Mouse (Mus musculus) midbrain, embryonic 11.5 days (tissue): Measurements from ENCODE around the gene Mmp24. TPM values are rescaled to one million over a fixed set of nuclear protein-coding genes. Genes with fewer than 3 reads are reported as not detected.

Experiments
- ATAC-seq: fragments of 200-750 bp; cut with Nextera tagmentation; 2 replicates; pipeline ENCODE4 v1.8.0; 2017; ENCODE audit warnings: moderate TSS enrichment, moderate library complexity; ENCODE audit not compliant: low FRiP score
- DNase-seq: peaks from one replicate; pipeline ENCODE4 v3.0.0; 2015; ENCODE audit warnings: low spot score; ENCODE audit errors: missing footprints
- H3K27ac ChIP-seq: fragments of 300-500 bp; sonication (generic); 2 replicates; pipeline ENCODE4 v1.5.1; 2014; ENCODE audit warnings: low read depth, low read length
- H3K27me3 ChIP-seq: fragments of 300-500 bp; sonication (generic); 2 replicates; pipeline ENCODE4 v1.6.1; 2014; ENCODE audit warnings: mild to moderate bottlenecking, low read length, moderate library complexity, mixed read lengths; ENCODE audit not compliant: control insufficient read depth, insufficient read depth
- H3K36me3 ChIP-seq: fragments of 300-500 bp; sonication (generic); 2 replicates; pipeline ENCODE4 v1.6.1; 2014; ENCODE audit warnings: mild to moderate bottlenecking, low read length, moderate library complexity, mixed read lengths; ENCODE audit not compliant: control insufficient read depth, insufficient read depth
- H3K4me1 ChIP-seq: fragments of 300-500 bp; sonication (generic); 2 replicates; pipeline ENCODE4 v1.6.1; 2014; ENCODE audit warnings: low read length; ENCODE audit not compliant: control insufficient read depth, insufficient read depth
- H3K4me2 ChIP-seq: fragments of 300-500 bp; sonication (generic); 2 replicates; pipeline ENCODE4 v1.6.1; 2014; ENCODE audit warnings: mild to moderate bottlenecking, moderate library complexity
- H3K4me3 ChIP-seq: fragments of 300-500 bp; sonication (generic); 2 replicates; pipeline ENCODE4 v1.5.1; 2014; ENCODE audit warnings: low read depth, low read length
- H3K9ac ChIP-seq: fragments of 300-500 bp; sonication (generic); 2 replicates; pipeline ENCODE4 v1.6.1; 2014; ENCODE audit warnings: low read length
- H3K9me3 ChIP-seq: fragments of 300-500 bp; sonication (generic); 2 replicates; pipeline ENCODE4 v1.6.1; 2016; ENCODE audit warnings: low read length; ENCODE audit not compliant: control insufficient read depth
- WGBS: fragments of 180-500 bp; shearing (Covaris S2); extraction: QIAGEN DNeasy Blood & Tissue Kit; methylation state at CpG from one replicate; pipeline ENCODE4 v1.1.7; 2014; 5-methylcytosine and 5-hydroxymethylcytosine counted together
- polyA plus RNA-seq: library from polyadenylated mRNA; unstranded; fragments of >200 nt; fragmentation: Nextera tagmentation; extraction: Ambion mirVana; gene quantifications from 2 replicates; pipeline ENCODE4 v1.2.1, GENCODE M21; 2014

Gene Mmp24
- polyA plus RNA-seq, 1 experiment from 2014 or later, result 2.0 TPM

DNA sequence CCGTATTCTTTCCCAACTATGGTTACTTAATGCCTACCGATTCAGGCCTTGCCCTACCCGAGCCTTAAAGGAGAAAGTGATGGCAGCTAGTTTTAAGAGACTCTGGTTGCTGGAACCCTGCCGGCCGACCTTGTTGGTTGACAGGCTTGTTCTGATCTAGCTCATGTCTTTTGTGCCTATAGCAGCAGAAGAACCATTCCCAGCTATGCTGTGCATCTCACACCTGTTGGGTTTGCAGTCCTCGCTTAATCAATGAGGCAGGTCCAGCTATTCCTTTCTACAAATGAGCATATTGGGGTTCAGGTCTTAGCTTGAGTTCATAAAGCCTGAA lies 30.7 kb downstream of the Mmp24 start:
- Histone ChIP-seq H3K4me1 (no peaks in the 10 kb centered on the region), H3K27ac (no peak overlapping the region), H3K4me2 (no peak overlapping the region), H3K9me3 (no peaks in the 10 kb centered on the region), H3K4me3 (no peak overlapping the region), H3K36me3 (no peaks in the 10 kb centered on the region), H3K27me3 (no peaks in the 10 kb centered on the region), H3K9ac (no peak overlapping the region)
- WGBS, result 83% methylated on average over 6 of the region's 6 CpGs
- ATAC-seq (no peak), DNase-seq (no peak)

DNA sequence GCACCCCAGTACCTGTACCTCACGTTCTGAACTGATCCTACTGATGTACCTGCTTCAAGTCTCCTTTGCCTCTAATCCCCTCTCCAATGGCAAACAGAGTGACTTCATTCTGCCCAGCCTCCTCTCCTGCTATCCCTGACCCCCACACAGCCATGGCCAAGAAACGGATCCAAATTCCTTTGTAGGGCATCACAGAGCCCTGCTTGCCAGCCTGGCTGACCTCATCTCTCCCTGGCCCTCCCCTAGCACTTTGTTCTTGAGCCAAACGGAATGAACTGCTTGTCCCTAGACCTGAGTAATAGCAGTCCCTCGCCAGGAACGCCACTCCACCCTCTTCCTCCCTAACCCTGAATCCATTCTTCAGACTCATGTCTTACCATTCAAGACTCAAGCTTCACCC lies 31.4 kb downstream of the Mmp24 start:
- H3K27me3 ChIP-seq, result no peaks in the 10 kb centered on the region
- H3K36me3 ChIP-seq, result no peaks in the 10 kb centered on the region
- no peak for DNase-seq
- no peak overlapping the region for H3K4me3 ChIP-seq
- no peak overlapping the region for H3K9ac ChIP-seq
- WGBS, result 77% methylated on average over 5 of the region's 5 CpGs
- no peaks in the 10 kb centered on the region for H3K4me1 ChIP-seq
- no peak overlapping the region for H3K27ac ChIP-seq
- no peaks in the 10 kb centered on the region for H3K9me3 ChIP-seq
- no peak overlapping the region for H3K4me2 ChIP-seq
- no peak for ATAC-seq

DNA sequence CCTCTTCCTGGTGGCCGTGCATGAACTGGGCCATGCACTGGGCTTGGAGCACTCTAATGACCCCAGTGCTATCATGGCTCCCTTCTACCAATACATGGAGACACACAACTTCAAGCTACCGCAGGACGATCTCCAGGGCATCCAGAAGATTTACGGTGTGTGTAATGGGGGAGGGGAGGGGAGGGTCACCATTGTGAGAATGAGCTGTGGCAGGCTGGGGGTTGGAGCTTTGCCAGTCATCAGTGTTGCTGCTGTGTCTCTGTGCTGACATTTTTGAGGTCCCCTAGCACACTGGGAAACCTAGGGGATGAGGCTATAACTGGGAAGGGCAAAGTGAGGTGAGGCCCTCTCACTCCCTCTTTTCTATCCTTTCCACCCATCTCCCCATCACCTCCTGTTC lies 32.3 kb downstream of the Mmp24 start:
- no peak overlapping the region for H3K27ac ChIP-seq
- H3K4me2 ChIP-seq, result no peak overlapping the region
- 81% methylated on average over 4 of the region's 4 CpGs for WGBS

DNA sequence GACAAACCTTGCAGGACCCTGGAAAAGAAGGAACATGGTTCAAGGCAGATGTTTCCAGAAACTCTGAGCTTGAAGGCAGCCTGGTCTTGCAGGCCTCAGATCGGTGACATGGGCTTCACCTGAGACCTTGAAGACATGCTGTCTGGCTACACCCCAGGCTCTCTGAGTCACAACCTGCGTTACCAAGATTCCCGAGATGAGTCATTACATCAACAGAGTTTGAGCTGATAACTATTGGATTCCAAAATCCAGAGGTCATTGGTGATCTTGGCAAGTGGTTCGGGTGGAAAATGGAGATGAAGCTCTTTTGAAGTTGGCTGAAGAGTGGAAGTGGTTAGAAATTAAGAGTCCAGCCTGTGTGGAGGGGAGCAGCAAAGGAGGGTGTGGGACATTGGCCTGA lies 34.5 kb downstream of the Mmp24 start:
- no peak for DNase-seq
- no peaks in the 10 kb centered on the region for H3K9me3 ChIP-seq
- WGBS, result 87% methylated on average over 4 of the region's 4 CpGs

More for the DNA sequence above, 32.3 kb downstream of the Mmp24 start:
- no peaks in the 10 kb centered on the region for H3K27me3 ChIP-seq
- no peak for DNase-seq
- H3K4me1 ChIP-seq, result no peaks in the 10 kb centered on the region
- H3K36me3 ChIP-seq, result no peaks in the 10 kb centered on the region
- H3K9me3 ChIP-seq, result no peaks in the 10 kb centered on the region
- ATAC-seq, result no peak
- no peak overlapping the region for H3K4me3 ChIP-seq
- no peak overlapping the region for H3K9ac ChIP-seq

DNA sequence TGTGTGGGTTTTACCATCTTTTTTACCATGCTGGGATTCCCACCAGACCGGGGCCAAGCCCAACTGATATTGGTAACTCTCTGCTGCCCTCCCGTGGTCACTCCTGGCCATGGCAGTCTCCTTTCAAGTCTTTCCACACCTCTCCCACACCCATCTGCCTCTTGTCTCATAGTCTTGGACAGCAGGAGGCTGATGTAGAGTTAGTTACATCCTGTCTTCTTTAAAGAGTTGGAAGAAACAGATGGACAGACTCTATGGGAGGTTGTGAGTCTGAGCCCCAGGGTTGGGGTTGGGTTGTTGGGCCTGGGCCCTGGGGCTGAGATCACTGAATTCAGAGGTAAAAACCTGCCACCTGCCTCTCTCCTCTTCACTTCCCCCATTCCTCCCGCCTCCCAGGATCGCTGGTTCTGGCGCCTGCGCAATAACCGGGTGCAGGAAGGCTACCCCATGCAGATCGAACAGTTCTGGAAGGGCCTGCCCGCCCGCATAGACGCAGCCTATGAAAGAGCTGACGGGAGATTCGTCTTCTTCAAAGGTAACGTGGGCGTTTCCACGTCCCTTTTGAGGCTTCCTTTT lies 36.8 kb downstream of the Mmp24 start:
- Histone ChIP-seq H3K4me2 (no peak overlapping the region), H3K9me3 (no peaks in the 10 kb centered on the region), H3K27ac (no peak overlapping the region), H3K36me3 (no peaks in the 10 kb centered on the region), H3K4me3 (no peak overlapping the region), H3K27me3 (no peaks in the 10 kb centered on the region), H3K4me1 (no peaks in the 10 kb centered on the region), H3K9ac (no peak overlapping the region)
- 42% methylated on average over 16 of the region's 16 CpGs for WGBS
- DNase-seq, result peak; percentile 98
- 0 out of 2 replicates have a peak, but pooled peaks have one; percentile 19 for ATAC-seq

More for the DNA sequence above, 34.5 kb downstream of the Mmp24 start:
- H3K27ac ChIP-seq, result no peak overlapping the region
- H3K9ac ChIP-seq, result no peak overlapping the region
- no peak overlapping the region for H3K4me3 ChIP-seq
- no peaks in the 10 kb centered on the region for H3K4me1 ChIP-seq
- H3K4me2 ChIP-seq, result no peak overlapping the region
- no peaks in the 10 kb centered on the region for H3K36me3 ChIP-seq
- H3K27me3 ChIP-seq, result no peaks in the 10 kb centered on the region
- ATAC-seq, result no peak

DNA sequence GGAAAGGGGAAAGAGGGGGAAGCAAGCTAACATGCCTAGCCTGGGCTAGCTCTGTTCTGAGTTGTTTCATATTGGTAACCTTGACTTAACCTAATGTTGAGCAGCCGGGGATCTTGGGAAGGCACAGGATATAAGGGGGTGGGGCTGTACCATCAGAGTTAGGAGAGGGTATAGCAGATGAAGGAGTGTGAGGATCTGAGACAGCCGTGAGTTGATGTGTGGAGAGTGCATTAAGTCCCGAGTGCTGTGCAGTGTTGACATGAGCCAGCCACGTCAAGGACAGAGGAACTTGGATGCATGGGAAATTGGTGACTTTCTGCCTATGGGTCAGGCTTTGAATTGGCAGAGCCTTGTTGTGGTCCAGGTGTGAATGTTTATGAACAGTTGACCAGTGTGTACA lies 37.5 kb downstream of the Mmp24 start:
- Histone ChIP-seq H3K36me3 (no peaks in the 10 kb centered on the region), H3K4me1 (no peaks in the 10 kb centered on the region), H3K4me3 (no peak overlapping the region), H3K27ac (no peak overlapping the region), H3K9ac (no peak overlapping the region), H3K4me2 (no peak overlapping the region), H3K9me3 (no peaks in the 10 kb centered on the region), H3K27me3 (no peaks in the 10 kb centered on the region)
- WGBS, result 83% methylated on average over 4 of the region's 4 CpGs
- ATAC-seq (no peak), DNase-seq (no peak)

DNA sequence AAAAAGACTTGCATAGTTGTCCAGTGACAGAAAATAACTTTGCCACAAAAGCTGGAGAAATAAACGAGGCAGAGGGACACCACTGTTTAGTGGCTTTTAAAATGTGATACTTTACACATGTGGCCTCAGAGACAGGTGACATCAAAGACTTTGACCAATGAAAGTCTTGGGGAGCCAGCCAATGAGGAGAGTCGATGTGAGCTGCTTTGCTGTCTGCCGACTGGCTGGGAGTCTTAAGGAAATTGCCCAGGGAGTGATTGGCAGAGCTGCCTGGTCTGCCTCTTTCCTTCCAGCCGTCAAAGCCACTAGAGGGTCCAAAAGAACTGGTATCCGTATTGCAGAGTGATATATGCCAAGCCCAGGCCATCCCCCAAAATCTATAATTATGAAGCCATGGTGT lies 39.7 kb downstream of the Mmp24 start:
- Histone ChIP-seq H3K9me3 (no peaks in the 10 kb centered on the region), H3K27me3 (no peaks in the 10 kb centered on the region), H3K36me3 (no peaks in the 10 kb centered on the region), H3K27ac (no peak overlapping the region), H3K9ac (no peak overlapping the region), H3K4me1 (peaks cover 9% of the 10 kb centered on the region; the same call in 1 of the 2 replicates), H3K4me2 (no peak overlapping the region), H3K4me3 (no peak overlapping the region)
- WGBS, result 41% methylated on average over 5 of the region's 5 CpGs
- no peak for DNase-seq
- no peak for ATAC-seq

DNA sequence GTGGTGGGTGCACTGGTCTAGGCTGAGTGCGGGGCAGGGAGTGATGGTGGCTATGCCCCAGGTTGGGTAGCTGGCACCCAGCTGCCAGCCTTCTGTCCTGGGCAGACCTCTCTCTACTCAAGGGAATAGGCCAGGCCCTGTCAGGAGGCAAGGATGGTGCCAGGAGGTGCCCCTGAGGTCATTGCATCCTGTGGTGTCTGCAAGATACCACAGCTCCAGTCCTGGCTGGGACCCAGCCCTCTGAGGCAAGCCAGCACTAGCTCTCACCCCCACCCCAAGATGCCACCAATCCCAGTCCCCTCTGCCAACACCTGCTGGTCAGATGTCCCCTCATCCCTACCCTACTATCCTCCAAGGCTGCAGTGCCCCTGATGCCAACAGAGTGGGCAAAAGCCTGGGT lies 41.0 kb downstream of the Mmp24 start:
- DNase-seq, result no peak
- no peaks in the 10 kb centered on the region for H3K27me3 ChIP-seq
- ATAC-seq, result no peak
- H3K4me2 ChIP-seq, result no peak overlapping the region
- H3K36me3 ChIP-seq, result peaks cover 2% of the 10 kb centered on the region; the same call in 1 of the 2 replicates
- no peak overlapping the region for H3K4me3 ChIP-seq
- H3K4me1 ChIP-seq, result peaks cover 9% of the 10 kb centered on the region; the same call in 1 of the 2 replicates
- 100% methylated on average over 1 of the region's 1 CpGs for WGBS
- no peak overlapping the region for H3K27ac ChIP-seq
- no peak overlapping the region for H3K9ac ChIP-seq
- no peaks in the 10 kb centered on the region for H3K9me3 ChIP-seq

DNA sequence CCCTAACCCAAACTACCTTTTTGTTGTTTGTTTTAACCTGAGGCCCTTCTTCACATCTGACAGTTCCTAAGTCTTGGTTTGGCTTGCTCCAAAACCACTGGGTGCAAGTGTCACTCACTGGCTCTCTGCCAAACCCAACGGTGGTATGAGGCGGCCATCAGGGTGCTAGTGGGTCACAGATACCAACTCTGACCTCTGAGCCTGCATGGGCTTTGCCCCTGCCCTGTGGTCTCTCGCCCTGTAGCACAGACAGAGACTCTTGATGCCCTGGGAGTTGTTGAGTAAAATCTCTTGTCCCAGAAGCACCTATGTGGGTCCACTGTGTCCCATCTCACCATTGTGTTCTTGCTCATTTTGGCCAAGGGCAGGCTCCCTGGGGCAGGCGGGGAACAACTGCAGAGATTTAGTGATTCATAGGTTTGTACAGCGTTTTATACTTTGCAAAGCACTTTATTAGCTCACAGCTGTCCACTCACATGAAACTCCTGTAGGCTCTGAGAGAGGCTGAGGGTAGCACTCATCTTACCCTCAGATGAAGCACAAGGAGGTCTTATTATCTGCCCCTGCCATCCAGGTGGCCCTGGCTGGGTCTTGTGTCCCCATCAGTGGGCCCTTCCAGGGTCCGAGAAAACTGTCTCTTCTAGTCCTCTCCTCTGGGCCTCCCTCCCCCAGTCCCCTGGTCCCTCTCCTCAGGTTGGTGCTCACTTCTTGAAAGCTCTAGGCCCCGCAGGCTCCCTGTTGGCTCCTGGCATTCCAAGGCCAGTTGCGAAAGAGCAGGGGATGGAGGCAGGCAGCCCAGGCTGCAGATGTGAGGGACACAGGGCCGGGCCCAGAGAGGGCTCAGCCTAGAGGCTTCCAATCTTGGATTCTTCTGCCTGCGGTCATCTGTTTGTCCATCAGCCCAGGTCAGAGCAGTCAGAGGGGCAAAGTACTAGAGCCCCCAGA lies 42.4 kb downstream of the Mmp24 start:
- ATAC-seq (no peak), DNase-seq (no peak)
- no peak overlapping the region for H3K27ac ChIP-seq
- H3K36me3 ChIP-seq, result peaks cover 7% of the 10 kb centered on the region; the same call in 1 of the 2 replicates
- no peak overlapping the region for H3K9ac ChIP-seq
- H3K27me3 ChIP-seq, result no peaks in the 10 kb centered on the region
- WGBS, result 74% methylated on average over 10 of the region's 10 CpGs
- no peaks in the 10 kb centered on the region for H3K9me3 ChIP-seq
- no peak overlapping the region for H3K4me3 ChIP-seq
- peaks cover 9% of the 10 kb centered on the region; the same call in 1 of the 2 replicates for H3K4me1 ChIP-seq
- no peak overlapping the region; the same call in 1 of the 2 replicates for H3K4me2 ChIP-seq
